Mouse (Mus musculus) thymus, adult 2 months (tissue): Measurements from ENCODE around the gene Bmp8b.

Experiments used
- CTCF ChIP-seq: fragments of 200-500 bp; IDR thresholded peaks from 2 replicates; pipeline ENCODE4 v1.5.1; 2012; ENCODE audit warnings: mild to moderate bottlenecking, control low read depth, low read length, moderate library complexity, borderline replicate concordance; ENCODE audit not compliant: control insufficient read depth, poor library complexity, insufficient read depth; ENCODE audit errors: extremely low read depth
- POLR2A ChIP-seq: fragments of 200-500 bp; IDR thresholded peaks from 2 replicates; pipeline ENCODE4 v1.6.1; 2012; ENCODE audit warnings: mild to moderate bottlenecking, low read length, control low read depth, moderate library complexity; ENCODE audit not compliant: control insufficient read depth, poor library complexity, insufficient read depth; ENCODE audit errors: extremely low read depth

- TF ChIP-seq CTCF, result no peak
- no peak for TF ChIP-seq POLR2A
These were observed 11.1 kb upstream of the Bmp8b start for GRCm38 (mm10) chr4:123093869-123094268.
